Mouse (Mus musculus) neural tube, embryonic 12.5 days (tissue): ENCODE data around the gene Sap30bp. TPM values are rescaled to one million over a fixed set of nuclear protein-coding genes. Genes with fewer than 3 reads are reported as not detected.

ENCODE experiments used
- ATAC-seq: fragments of 200-750 bp; cut with Nextera tagmentation; 2 replicates; pipeline ENCODE4 v1.8.0; 2017; ENCODE audit warnings: low read depth, mild to moderate bottlenecking, moderate TSS enrichment, moderate library complexity; ENCODE audit not compliant: low FRiP score
- H3K27ac ChIP-seq: fragments of 300-500 bp; sonication (generic); 2 replicates; pipeline ENCODE4 v1.5.1; 2016
- H3K27me3 ChIP-seq: fragments of 300-500 bp; sonication (generic); replicated peaks from 2 replicates; pipeline ENCODE4 v1.6.1; 2016; ENCODE audit warnings: mild to moderate bottlenecking
- H3K36me3 ChIP-seq: fragments of 300-500 bp; sonication (generic); 2 replicates; pipeline ENCODE4 v1.6.1; 2016; ENCODE audit warnings: mild to moderate bottlenecking
- H3K4me1 ChIP-seq: fragments of 300-500 bp; sonication (generic); 2 replicates; pipeline ENCODE4 v1.6.1; 2016
- H3K4me2 ChIP-seq: fragments of 300-500 bp; sonication (generic); replicated peaks from 2 replicates; pipeline ENCODE4 v1.6.1; 2016; ENCODE audit warnings: mild to moderate bottlenecking
- H3K4me3 ChIP-seq: fragments of 300-500 bp; sonication (generic); 2 replicates; pipeline ENCODE4 v1.5.1; 2016
- H3K9ac ChIP-seq: fragments of 300-500 bp; sonication (generic); 2 replicates; pipeline ENCODE4 v1.6.1; 2016; ENCODE audit warnings: mild to moderate bottlenecking
- H3K9me3 ChIP-seq: fragments of 300-500 bp; sonication (generic); 2 replicates; pipeline ENCODE4 v1.6.1; 2016; ENCODE audit warnings: mild to moderate bottlenecking
- WGBS: fragments of 180-500 bp; shearing (Covaris S2); methylation state at CpG from one replicate; pipeline ENCODE4 v1.1.7; 2016; 5-methylcytosine and 5-hydroxymethylcytosine counted together
- polyA plus RNA-seq: library from polyadenylated mRNA; unstranded; fragments of >200 nt; fragmentation: Nextera tagmentation; extraction: Ambion mirVana; gene quantifications from 2 replicates; pipeline ENCODE4 v1.2.1, GENCODE M21; 2016

Sap30bp gene
- polyA plus RNA-seq, 1 experiment from 2014 or later: 54.8 TPM

GRCm38 (mm10) chr11:116008832-116009375 lies 75.8 kb downstream of the Sap30bp start:
- H3K36me3 ChIP-seq: peaks cover 9% of the 10 kb centered on the region; the same call in 1 of the 2 replicates
- no peak overlapping the region for H3K4me2 ChIP-seq
- H3K4me3 ChIP-seq: no peak overlapping the region
- ATAC-seq: no peak
- H3K4me1 ChIP-seq: peaks cover 28% of the 10 kb centered on the region; the same call in 1 of the 2 replicates
- H3K27me3 ChIP-seq: 0 out of 2 replicates have a peak, but pooled peaks cover 4% of the 10 kb centered on the region
- 82% methylated on average over 13 of the region's 13 CpGs for WGBS
- H3K27ac ChIP-seq: no peak overlapping the region
- H3K9me3 ChIP-seq: no peaks in the 10 kb centered on the region
- H3K9ac ChIP-seq: no peak overlapping the region

- no peaks in the 10 kb centered on the region for H3K9me3 ChIP-seq
- no peak overlapping the region for H3K4me3 ChIP-seq
- peaks cover 9% of the 10 kb centered on the region; the same call in 1 of the 2 replicates for H3K36me3 ChIP-seq
- peaks cover 24% of the 10 kb centered on the region; the same call in 1 of the 2 replicates for H3K4me1 ChIP-seq
- ATAC-seq: no peak
- no peak overlapping the region for H3K27ac ChIP-seq
- 0 out of 2 replicates have a peak, but pooled peaks cover 4% of the 10 kb centered on the region for H3K27me3 ChIP-seq
- H3K4me2 ChIP-seq: no peak overlapping the region
- no peak overlapping the region for H3K9ac ChIP-seq
- 90% methylated on average over 11 of the region's 11 CpGs for WGBS
Observed at GRCm38 (mm10) chr11:116009661-116010060, 76.6 kb downstream of the Sap30bp start.

- Histone ChIP-seq H3K27ac (no peak overlapping the region), H3K9me3 (no peaks in the 10 kb centered on the region)
- 93% methylated on average over 8 of the region's 8 CpGs for WGBS
Observed at GRCm38 (mm10) chr11:116010146-116010545, 77.1 kb downstream of the Sap30bp start.

GRCm38 (mm10) chr11:116010948-116011347 lies 77.9 kb downstream of the Sap30bp start:
- H3K27me3 ChIP-seq: 0 out of 2 replicates have a peak, but pooled peaks cover 4% of the 10 kb centered on the region
- H3K36me3 ChIP-seq: peaks cover 9% of the 10 kb centered on the region; the same call in 1 of the 2 replicates
- no peak overlapping the region for H3K4me3 ChIP-seq
- H3K4me2 ChIP-seq: no peak overlapping the region
- H3K9me3 ChIP-seq: no peaks in the 10 kb centered on the region
- no peak overlapping the region for H3K9ac ChIP-seq
- no peak overlapping the region for H3K27ac ChIP-seq
- H3K4me1 ChIP-seq: 0 out of 2 replicates have a peak, but pooled peaks cover 18% of the 10 kb centered on the region
- 80% methylated on average over 5 of the region's 5 CpGs for WGBS
- ATAC-seq: no peak

More at GRCm38 (mm10) chr11:116010146-116010545, 77.1 kb downstream of the Sap30bp start:
- Histone ChIP-seq H3K9ac (no peak overlapping the region), H3K4me3 (no peak overlapping the region), H3K36me3 (peaks cover 9% of the 10 kb centered on the region; the same call in 1 of the 2 replicates), H3K4me1 (peaks cover 21% of the 10 kb centered on the region; the same call in 1 of the 2 replicates), H3K4me2 (no peak overlapping the region), H3K27me3 (0 out of 2 replicates have a peak, but pooled peaks cover 4% of the 10 kb centered on the region)
- ATAC-seq: no peak

- Histone ChIP-seq H3K4me3 (peak overlapping the region; percentile 57), H3K36me3 (peaks cover 9% of the 10 kb centered on the region; the same call in 1 of the 2 replicates), H3K27ac (no peak overlapping the region; the same call in 1 of the 2 replicates), H3K4me2 (peak overlapping the region; percentile 81), H3K4me1 (0 out of 2 replicates have a peak, but pooled peaks cover 18% of the 10 kb centered on the region), H3K9me3 (no peaks in the 10 kb centered on the region), H3K27me3 (0 out of 2 replicates have a peak, but pooled peaks cover 4% of the 10 kb centered on the region), H3K9ac (peak overlapping the region; percentile 69)
- ATAC-seq: no peak; the same call in 1 of the 2 replicates
- 28% methylated on average over 14 of the region's 14 CpGs for WGBS
Observed at GRCm38 (mm10) chr11:116011529-116012261, 78.6 kb downstream of the Sap30bp start.

- 0 out of 2 replicates have a peak, but pooled peaks cover 4% of the 10 kb centered on the region for H3K27me3 ChIP-seq
- H3K9me3 ChIP-seq: no peaks in the 10 kb centered on the region
- H3K4me3 ChIP-seq: peak within 1 kb of the TSS; percentile 57
- WGBS: under 1% methylated on average over 55 of the region's 55 CpGs
- peak within 1 kb of the TSS; percentile 81 for H3K4me2 ChIP-seq
- H3K27ac ChIP-seq: peak within 1 kb of the TSS; percentile 27; the same call in 1 of the 2 replicates
- peak within 1 kb of the TSS; percentile 69 for H3K9ac ChIP-seq
- H3K4me1 ChIP-seq: 0 out of 2 replicates have a peak, but pooled peaks cover 18% of the 10 kb centered on the region
- H3K36me3 ChIP-seq: peaks cover 9% of the 10 kb centered on the region; the same call in 1 of the 2 replicates
- peak; percentile 78 for ATAC-seq
Observed at GRCm38 (mm10) chr11:116012262-116012947, 79.3 kb downstream of the Sap30bp start, which contains the start of gene Galk1. Gene Galk1, minus strand, starts transcription at chr11:116012719.

- Histone ChIP-seq H3K27ac (no peak overlapping the region), H3K9me3 (no peaks in the 10 kb centered on the region), H3K4me1 (0 out of 2 replicates have a peak, but pooled peaks cover 18% of the 10 kb centered on the region), H3K4me2 (no peak overlapping the region), H3K36me3 (no peaks in the 10 kb centered on the region), H3K27me3 (no peaks in the 10 kb centered on the region), H3K9ac (no peak overlapping the region), H3K4me3 (no peak overlapping the region)
- 71% methylated on average over 8 of the region's 8 CpGs for WGBS
- no peak for ATAC-seq
Observed at GRCm38 (mm10) chr11:116014821-116015220, 81.7 kb downstream of the Sap30bp start.

Other genes with a start within 250 kb of the Sap30bp start
- gene Grb2, start 224.7 kb upstream of the Sap30bp start, polyA plus RNA-seq: 173 and 186 TPM in 2 replicates
- gene Tmem94, start 167.8 kb upstream of the Sap30bp start, polyA plus RNA-seq: 32.6 and 34.7 TPM in 2 replicates
- 14.4 and 16.7 TPM in 2 replicates for gene Caskin2, start 119.6 kb upstream of the Sap30bp start, polyA plus RNA-seq
- gene Tsen54, start 118.6 kb upstream of the Sap30bp start, polyA plus RNA-seq: 26.4 and 30.7 TPM in 2 replicates
- 3.9 and 5.7 TPM in 2 replicates for gene Llgl2, start 109.2 kb upstream of the Sap30bp start, polyA plus RNA-seq
- gene Myo15b, start 74.9 kb upstream of the Sap30bp start, polyA plus RNA-seq: 0.11 and 0.19 TPM in 2 replicates
- gene Smim5, start 33.3 kb upstream of the Sap30bp start, polyA plus RNA-seq: 1.8 and 2.7 TPM in 2 replicates
- gene Smim6, start 21.3 kb upstream of the Sap30bp start, polyA plus RNA-seq: 0.83 and 1.0 TPM in 2 replicates
- 24.2 and 30.2 TPM in 2 replicates for gene Recql5, start 195 bp downstream of the Sap30bp start, polyA plus RNA-seq
- 0.99 and 1.4 TPM in 2 replicates for gene Itgb4, start 41.4 kb downstream of the Sap30bp start, polyA plus RNA-seq
- 100 and 109 TPM in 2 replicates for gene Galk1, start 79.4 kb downstream of the Sap30bp start, polyA plus RNA-seq
- gene H3f3b, start 94.7 kb downstream of the Sap30bp start, polyA plus RNA-seq: 2,060 and 2,115 TPM in 2 replicates
- gene Unk, start 97.0 kb downstream of the Sap30bp start, polyA plus RNA-seq: 47.9 and 48.6 TPM in 2 replicates
- 1.3 and 1.7 TPM in 2 replicates for gene Unc13d, start 144.7 kb downstream of the Sap30bp start, polyA plus RNA-seq
- 97.0 and 110 TPM in 2 replicates for gene Wbp2, start 153.7 kb downstream of the Sap30bp start, polyA plus RNA-seq
- gene Trim47, start 193.9 kb downstream of the Sap30bp start, polyA plus RNA-seq: 3.7 and 5.0 TPM in 2 replicates
- 2.0 and 2.1 TPM in 2 replicates for gene Trim65, start 197.8 kb downstream of the Sap30bp start, polyA plus RNA-seq
- gene Mrpl38, start 205.6 kb downstream of the Sap30bp start, polyA plus RNA-seq: 83.7 and 85.5 TPM in 2 replicates
- gene Fbf1, start 234.9 kb downstream of the Sap30bp start, polyA plus RNA-seq: 63.2 and 67.0 TPM in 2 replicates